Mouse (Mus musculus) liver, postnatal 0 days (tissue): ENCODE measurements at regions not wholly inside any gene's neighbourhood (a gene's known extent, or its start where the extent isn't known, plus 50 kb on each side); places are given as distances from the start of the nearest gene placed in this dataset.

Experiments used
- CTCF ChIP-seq: sonication (generic); IDR thresholded peaks from 2 replicates; pipeline ENCODE4 v1.5.1; 2016; ENCODE audit warnings: antibody characterized with exemption, low read depth
- EP300 ChIP-seq: IDR thresholded peaks from 2 replicates; pipeline ENCODE4 v1.6.1; 2016; ENCODE audit warnings: antibody characterized with exemption, low read depth, mild to moderate bottlenecking

GRCm38 (mm10) chr16:71711879-71712278, 596.2 kb upstream of the Robo1 start:
- no peak for TF ChIP-seq EP300
- no peak for TF ChIP-seq CTCF
